Mouse (Mus musculus): ENCODE measurements around the gene Tmcc3.
A peak's percentile ranks its signal among the peaks of the same experiment; 100 is the strongest.

- TF ChIP-seq CTCF (conservative IDR thresholded peaks at IDR 0.05 in 1 of 2, IDR thresholded peaks at IDR 0.05 in 1 of 2; ENCODE audit: low read depth in 2 of 2, low read length in 2 of 2) = no peak
- no peak for TF ChIP-seq NRF1 (IDR thresholded peaks at IDR 0.05; ENCODE audit: low read depth, low read length)
- TF ChIP-seq JUN (IDR thresholded peaks at IDR 0.05; ENCODE audit: insufficient read depth, low read depth, low read length) = peak; percentile 76
- TF ChIP-seq POLR2A (IDR thresholded peaks at IDR 0.05; ENCODE audit: low read depth, low read length) = no peak; the same call in 1 of the 2 replicates
- no peak for TF ChIP-seq SMC3 (IDR thresholded peaks at IDR 0.05; ENCODE audit: low read depth, low read length)
- no peak for TF ChIP-seq ZC3H11A (IDR thresholded peaks at IDR 0.05; ENCODE audit: low read depth, low read length)
- TF ChIP-seq IRF4 (IDR thresholded peaks at IDR 0.05; ENCODE audit: low read depth, low read length) = peak; percentile 88
- no peak for TF ChIP-seq POLR2AphosphoS2 (IDR thresholded peaks at IDR 0.05; ENCODE audit: low read depth, low read length)
- TF ChIP-seq CHD1 (IDR thresholded peaks at IDR 0.05; ENCODE audit: low read depth, low read length) = peak; percentile 45; the same call in 1 of the 2 replicates
- TF ChIP-seq NELFE (IDR thresholded peaks at IDR 0.05; ENCODE audit: low read depth, low read length) = no peak; the same call in 1 of the 2 replicates
- TF ChIP-seq MAX (IDR thresholded peaks at IDR 0.05; ENCODE audit: low read length) = peak; percentile 78
- 0 out of 2 replicates have a peak, but pooled peaks have one; percentile 26 for TF ChIP-seq KAT2A (IDR thresholded peaks at IDR 0.05; ENCODE audit: insufficient replicate concordance, low read length)
- TF ChIP-seq TCF12 (IDR thresholded peaks at IDR 0.05; ENCODE audit: low read depth, low read length) = peak; percentile 57; the same call in 1 of the 2 replicates
Observed at GRCm38 (mm10) chr10:94352877-94353853, 41.4 kb downstream of the Tmcc3 start.
